Mouse (Mus musculus) MEL (cell line): ENCODE measurements around the gene Tbc1d8b. TPM values are rescaled to one million over a fixed set of nuclear protein-coding genes. Genes with fewer than 3 reads are reported as not detected.

Experiments used
- DNase-seq: peaks from one replicate; pipeline ENCODE4 v3.0.0; 2011; ENCODE audit warnings: low read depth, low spot score
- H3K27ac ChIP-seq: 2 replicates; pipeline ENCODE4 v1.5.1; 2012; ENCODE audit warnings: low read depth, mild to moderate bottlenecking, control low read depth, low read length, moderate library complexity; ENCODE audit not compliant: control insufficient read depth
- H3K27me3 ChIP-seq, 2 experiments: fragments of 150-350 bp in 1 of 2; sonication (generic) in 1 of 2; 2 replicates each; pipeline ENCODE4 v1.6.1; 2012; ENCODE audit warnings: low read length in 2 of 2, mild to moderate bottlenecking in 2 of 2, improper control_type of control experiment in 1 of 2, moderate library complexity in 1 of 2; ENCODE audit not compliant: insufficient read depth in 2 of 2, control insufficient read depth in 1 of 2
- H3K36me3 ChIP-seq, 2 experiments: 2 replicates each; pipeline ENCODE4 v1.6.1; 2012 to 2014; ENCODE audit warnings: low read length in 2 of 2, improper control_type of control experiment in 1 of 2, inconsistent platforms in 1 of 2, mild to moderate bottlenecking in 1 of 2; ENCODE audit not compliant: insufficient read depth in 2 of 2, control insufficient read depth in 1 of 2
- H3K4me1 ChIP-seq, 2 experiments: fragments of 150-350 bp in 1 of 2; sonication (generic) in 1 of 2; 2 replicates each; pipeline ENCODE4 v1.6.1; 2012; ENCODE audit warnings: low read length in 2 of 2, improper control_type of control experiment in 1 of 2, mild to moderate bottlenecking in 1 of 2; ENCODE audit not compliant: insufficient read depth in 2 of 2, control insufficient read depth in 1 of 2
- H3K4me3 ChIP-seq, 2 experiments: fragments of 150-350 bp in 1 of 2; sonication (generic) in 1 of 2; 2 replicates each; pipeline ENCODE4 v1.5.1; 2012; ENCODE audit warnings: low read depth in 2 of 2, low read length in 2 of 2, mild to moderate bottlenecking in 2 of 2, moderate library complexity in 2 of 2, control low read depth in 1 of 2, improper control_type of control experiment in 1 of 2; ENCODE audit not compliant: control insufficient read depth in 1 of 2, insufficient read depth in 1 of 2
- H3K79me2 ChIP-seq: 2 replicates; pipeline ENCODE4 v1.6.1; 2012; ENCODE audit warnings: mild to moderate bottlenecking, low read length, moderate library complexity; ENCODE audit not compliant: control insufficient read depth, poor library complexity, insufficient read depth
- H3K9ac ChIP-seq: 2 replicates; pipeline ENCODE4 v1.6.1; 2012; ENCODE audit warnings: low read depth, mild to moderate bottlenecking, control low read depth, low read length, moderate library complexity; ENCODE audit not compliant: control insufficient read depth, poor library complexity, severe bottlenecking
- H3K9me3 ChIP-seq: fragments of 150-350 bp; sonication (generic); replicated peaks from 2 replicates; pipeline ENCODE4 v1.6.1; 2012; ENCODE audit warnings: mild to moderate bottlenecking, low read length, improper control_type of control experiment, moderate library complexity; ENCODE audit not compliant: insufficient read depth
- BHLHE40 ChIP-seq: IDR thresholded peaks from 2 replicates; pipeline ENCODE4 v1.6.1; 2012; ENCODE audit warnings: low read depth, mild to moderate bottlenecking, inconsistent platforms, low read length, improper control_type of control experiment, borderline replicate concordance
- CHD1 ChIP-seq: IDR thresholded peaks from 2 replicates; pipeline ENCODE4 v1.6.1; 2012; ENCODE audit warnings: low read depth, mild to moderate bottlenecking, inconsistent platforms, low read length, improper control_type of control experiment
- CTCF ChIP-seq, 3 experiments: IDR thresholded peaks in 2 of 3; conservative IDR thresholded peaks in 1 of 3; 2 replicates each; pipeline ENCODE4 v1.5.1; 2011 to 2012; ENCODE audit warnings: low read length in 3 of 3, low read depth in 2 of 3, mild to moderate bottlenecking in 2 of 3, improper control_type of control experiment in 1 of 3, inconsistent platforms in 1 of 3, mixed read lengths in 1 of 3, moderate library complexity in 1 of 3; ENCODE audit not compliant: control insufficient read depth in 1 of 3, insufficient read depth in 1 of 3, poor library complexity in 1 of 3, severe bottlenecking in 1 of 3
- E2F4 ChIP-seq: IDR thresholded peaks from 2 replicates; pipeline ENCODE4 v1.6.1; 2011; ENCODE audit warnings: low read depth, low read length, improper control_type of control experiment, borderline replicate concordance
- ELF1 ChIP-seq: IDR thresholded peaks from 2 replicates; pipeline ENCODE4 v1.6.1; 2014; ENCODE audit warnings: low read depth, mild to moderate bottlenecking, inconsistent platforms, low read length, improper control_type of control experiment, moderate library complexity
- EP300 ChIP-seq, 2 experiments: IDR thresholded peaks; 2 replicates each; pipeline ENCODE4 v1.6.1; 2011; ENCODE audit warnings: improper control_type of control experiment in 2 of 2, low read length in 2 of 2, low read depth in 1 of 2, mild to moderate bottlenecking in 1 of 2
- ETS1 ChIP-seq: IDR thresholded peaks from 2 replicates; pipeline ENCODE4 v1.6.1; 2012; ENCODE audit warnings: low read depth, mild to moderate bottlenecking, inconsistent platforms, low read length, improper control_type of control experiment, moderate library complexity
- GATA1 ChIP-seq: IDR thresholded peaks from 2 replicates; pipeline ENCODE4 v1.6.1; 2011; ENCODE audit warnings: low read depth, low read length, improper control_type of control experiment
- HCFC1 ChIP-seq: IDR thresholded peaks from 2 replicates; pipeline ENCODE4 v1.6.1; 2012; ENCODE audit warnings: low read depth, mild to moderate bottlenecking, inconsistent platforms, low read length, improper control_type of control experiment, moderate library complexity
- JUND ChIP-seq: IDR thresholded peaks from 2 replicates; pipeline ENCODE4 v1.6.1; 2011; ENCODE audit warnings: low read depth, mild to moderate bottlenecking, improper control_type of control experiment, low read length
- KAT2A ChIP-seq: conservative IDR thresholded peaks from 2 replicates; pipeline ENCODE4 v1.6.1; 2012; ENCODE audit warnings: low read depth, low read length, improper control_type of control experiment, inconsistent platforms
- MAFK ChIP-seq: IDR thresholded peaks from 2 replicates; pipeline ENCODE4 v1.6.1; 2011; ENCODE audit warnings: low read depth, mild to moderate bottlenecking, low read length, improper control_type of control experiment, borderline replicate concordance
- MAX ChIP-seq: IDR thresholded peaks from 2 replicates; pipeline ENCODE4 v1.6.1; 2011; ENCODE audit warnings: low read length, improper control_type of control experiment
- MAZ ChIP-seq: IDR thresholded peaks from 2 replicates; pipeline ENCODE4 v1.6.1; 2012; ENCODE audit warnings: low read depth, mild to moderate bottlenecking, inconsistent platforms, low read length, improper control_type of control experiment
- MXI1 ChIP-seq: IDR thresholded peaks from 2 replicates; pipeline ENCODE4 v1.6.1; 2011; ENCODE audit warnings: mild to moderate bottlenecking, low read depth, low read length, improper control_type of control experiment
- MYB ChIP-seq: IDR thresholded peaks from 2 replicates; pipeline ENCODE4 v1.6.1; 2011; ENCODE audit warnings: mild to moderate bottlenecking, low read depth, low read length, improper control_type of control experiment
- NELFE ChIP-seq: IDR thresholded peaks from 2 replicates; pipeline ENCODE4 v1.6.1; 2011; ENCODE audit warnings: low read depth, low read length, improper control_type of control experiment
- NRF1 ChIP-seq: IDR thresholded peaks from 2 replicates; pipeline ENCODE4 v1.6.1; 2014; ENCODE audit warnings: low read depth, mild to moderate bottlenecking, inconsistent platforms, low read length, improper control_type of control experiment, moderate library complexity; ENCODE audit not compliant: poor library complexity, insufficient read depth, severe bottlenecking
- POLR2A ChIP-seq, 2 experiments: IDR thresholded peaks; 2 replicates each; pipeline ENCODE4 v1.6.1; 2011 to 2012; ENCODE audit warnings: low read length in 2 of 2, mild to moderate bottlenecking in 2 of 2, control low read depth in 1 of 2, improper control_type of control experiment in 1 of 2, low read depth in 1 of 2, moderate library complexity in 1 of 2; ENCODE audit not compliant: control insufficient read depth in 1 of 2, insufficient read depth in 1 of 2, poor library complexity in 1 of 2
- POLR2AphosphoS2 ChIP-seq: IDR thresholded peaks from 2 replicates; pipeline ENCODE4 v1.6.1; 2011; ENCODE audit warnings: low read length, improper control_type of control experiment
- POLR2AphosphoS5 ChIP-seq: IDR thresholded peaks from 2 replicates; pipeline ENCODE4 v1.6.1; 2012; ENCODE audit warnings: low read depth, borderline replicate concordance, mild to moderate bottlenecking, inconsistent platforms, low read length, moderate library complexity, mixed read lengths
- RCOR1 ChIP-seq: IDR thresholded peaks from 2 replicates; pipeline ENCODE4 v1.6.1; 2012; ENCODE audit warnings: low read depth, mild to moderate bottlenecking, inconsistent platforms, low read length, improper control_type of control experiment
- SIN3A ChIP-seq: IDR thresholded peaks from 2 replicates; pipeline ENCODE4 v1.6.1; 2012; ENCODE audit warnings: low read length, improper control_type of control experiment, inconsistent platforms
- SMC3 ChIP-seq: IDR thresholded peaks from 2 replicates; pipeline ENCODE4 v1.6.1; 2011; ENCODE audit warnings: low read depth, low read length, improper control_type of control experiment
- TBP ChIP-seq: IDR thresholded peaks from 2 replicates; pipeline ENCODE4 v1.8.0; 2011; ENCODE audit warnings: low read depth, low read length, improper control_type of control experiment
- UBTF ChIP-seq: IDR thresholded peaks from 2 replicates; pipeline ENCODE4 v1.6.1; 2012; ENCODE audit warnings: low read depth, mild to moderate bottlenecking, inconsistent platforms, low read length, improper control_type of control experiment, moderate library complexity, borderline replicate concordance; ENCODE audit not compliant: insufficient read depth
- USF1 ChIP-seq: IDR thresholded peaks from 2 replicates; pipeline ENCODE4 v1.6.1; 2014; ENCODE audit warnings: low read depth, mild to moderate bottlenecking, inconsistent platforms, low read length, improper control_type of control experiment, moderate library complexity
- USF2 ChIP-seq, 2 experiments: IDR thresholded peaks; 2 replicates each; pipeline ENCODE4 v1.6.1; 2011 to 2012; ENCODE audit warnings: improper control_type of control experiment in 2 of 2, low read length in 2 of 2, borderline replicate concordance in 1 of 2, inconsistent platforms in 1 of 2, low read depth in 1 of 2, mild to moderate bottlenecking in 1 of 2; ENCODE audit not compliant: insufficient read depth in 1 of 2
- ZC3H11A ChIP-seq: IDR thresholded peaks from 2 replicates; pipeline ENCODE4 v1.6.1; 2012; ENCODE audit warnings: low read depth, mild to moderate bottlenecking, inconsistent platforms, low read length, improper control_type of control experiment
- ZKSCAN1 ChIP-seq: IDR thresholded peaks from 2 replicates; pipeline ENCODE4 v1.6.1; 2012; ENCODE audit warnings: low read depth, mild to moderate bottlenecking, inconsistent platforms, low read length, improper control_type of control experiment, moderate library complexity
- ZMIZ1 ChIP-seq: IDR thresholded peaks from 2 replicates; pipeline ENCODE4 v1.6.1; 2012; ENCODE audit warnings: low read depth, mild to moderate bottlenecking, inconsistent platforms, low read length, improper control_type of control experiment, moderate library complexity
- ZNF384 ChIP-seq: IDR thresholded peaks from 2 replicates; pipeline ENCODE4 v1.6.1; 2012; ENCODE audit warnings: low read depth, mild to moderate bottlenecking, inconsistent platforms, low read length, improper control_type of control experiment
- polyA plus RNA-seq, 2 experiments: library from polyadenylated mRNA; stranded (reverse) in 1 of 2; unstranded in 1 of 2; fragments of >175 nt in 1 of 2; fragments of >200 nt in 1 of 2; gene quantifications; 2 replicates each; pipeline versions ENCODE4 v1.2.1 to v1.2.4; 2012; ENCODE audit warnings: low replicate concordance in 2 of 2, low read depth in 1 of 2; ENCODE audit not compliant: insufficient read length in 2 of 2, insufficient read depth in 1 of 2, missing spikeins in 1 of 2
- total RNA-seq: library from RNA; depleted of rRNA; stranded (reverse); fragments of 300-350 nt; gene quantifications from 2 replicates; pipeline ENCODE4 v1.2.3, GENCODE M21; 2012

Gene Tbc1d8b
- total and polyA plus RNA-seq, 3 experiments, result 5.2 to 6.2 TPM; not detected in 1

DNA sequence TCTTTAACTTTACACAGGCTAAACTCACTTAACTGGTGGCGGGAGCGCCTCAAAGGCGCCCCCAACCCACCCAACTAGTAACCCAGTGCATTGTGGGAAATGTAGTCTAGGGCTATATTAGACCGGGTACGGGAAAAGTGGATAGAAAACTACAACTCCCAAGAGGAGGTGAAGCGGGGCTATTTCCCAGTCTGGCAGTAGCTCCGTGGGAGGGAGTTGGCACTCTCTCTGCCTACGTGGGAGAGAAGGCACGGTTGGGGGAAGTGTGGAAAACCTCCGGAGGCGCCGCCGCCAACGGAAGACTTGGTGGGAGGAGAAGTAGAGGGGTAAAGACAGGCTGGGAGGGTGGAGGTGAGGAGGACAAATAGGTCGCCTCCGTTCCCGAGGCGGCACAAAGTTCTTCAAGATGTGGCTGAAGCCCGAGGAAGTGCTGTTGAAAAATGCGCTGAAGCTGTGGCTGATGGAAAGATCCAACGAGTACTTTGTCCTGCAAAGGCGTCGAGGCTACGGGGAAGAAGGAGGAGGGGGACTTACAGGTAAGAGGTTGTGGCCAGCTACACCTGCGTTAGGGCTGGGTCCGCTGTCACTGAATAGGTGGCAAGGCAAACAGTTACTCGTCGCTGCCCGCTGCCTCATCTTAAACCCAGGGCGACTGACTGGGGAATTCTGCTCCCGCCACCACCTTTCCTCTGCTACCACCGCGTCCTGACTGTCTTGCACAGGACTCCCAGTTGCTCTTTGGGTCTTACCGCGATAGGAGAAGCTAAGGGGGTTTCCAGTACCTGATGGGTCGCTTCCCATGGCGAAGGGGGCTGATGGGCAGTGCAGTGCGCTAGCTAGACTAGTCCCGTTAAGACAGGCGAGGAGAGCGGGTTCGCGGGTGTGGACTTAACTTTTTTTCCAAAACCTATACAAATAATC is at the start of gene Tbc1d8b (continued):
- TF ChIP-seq JUND (no peak), GATA1 (no peak), UBTF (no peak), MAX (no peak; the same call in 1 of the 2 replicates), ZNF384 (no peak)

DNA sequence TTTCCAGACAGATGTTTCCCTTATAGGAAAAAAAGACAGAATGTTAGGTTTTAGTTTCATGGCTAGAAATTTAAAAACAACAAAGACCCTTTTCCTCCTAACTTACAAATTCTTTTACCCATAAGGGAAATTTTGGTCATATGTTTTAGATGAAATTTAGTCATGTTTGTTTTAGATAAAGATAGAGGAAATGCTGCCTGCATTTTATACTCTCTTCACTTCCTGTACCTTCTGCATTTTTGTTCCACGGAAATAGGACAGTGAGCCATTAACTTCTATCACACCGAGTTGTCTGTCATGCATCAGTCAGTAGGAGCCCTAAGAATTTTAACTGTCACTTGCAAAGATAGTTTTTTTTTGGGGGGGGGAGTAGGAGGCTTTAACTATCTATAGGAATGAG is 45.1 kb upstream of the Tbc1d8b start:
- peak overlapping the region; percentile 45; the same call in 1 of the 2 replicates for H3K27ac ChIP-seq
- H3K4me1 ChIP-seq, result peaks cover 5 to 12% of the 10 kb centered on the region in 2 experiments; a peak in 2 of 4 replicates
- H3K9me3 ChIP-seq, result no peaks in the 10 kb centered on the region
- H3K36me3 ChIP-seq, result peaks cover 0 to 19% of the 10 kb centered on the region in 2 experiments; a peak in 2 of 4 replicates
- H3K79me2 ChIP-seq, result no peaks in the 10 kb centered on the region
- H3K27me3 ChIP-seq, result no peaks in the 10 kb centered on the region
- H3K4me3 ChIP-seq, result peak overlapping the region in 1 of 2 experiments; percentile 14; a peak in 1 of 4 replicates
- DNase-seq, result peak; percentile 47
- no peak overlapping the region for H3K9ac ChIP-seq
- TF ChIP-seq ZC3H11A (no peak), BHLHE40 (no peak), MXI1 (0 out of 2 replicates have a peak, but pooled peaks have one; percentile 13), MAX (no peak), POLR2AphosphoS2 (no peak), MAZ (no peak), POLR2AphosphoS5 (no peak), USF2 (IDR thresholded peaks at IDR 0.05; ENCODE audit: borderline replicate concordance in 1 of 2, insufficient read depth in 1 of 2, low read depth in 1 of 2, low read length in 2 of 2) (no peak), ETS1 (peak; percentile 46), ELF1 (peak; percentile 44; the same call in 1 of the 2 replicates), RCOR1 (0 out of 2 replicates have a peak, but pooled peaks have one; percentile 27), JUND (no peak), GATA1 (peak; percentile 35; the same call in 1 of the 2 replicates), ZKSCAN1 (no peak), CTCF (IDR thresholded peaks at IDR 0.05 in 2 of 3, conservative IDR thresholded peaks at IDR 0.05 in 1 of 3; ENCODE audit: control insufficient read depth in 1 of 3, insufficient read depth in 1 of 3, low read depth in 2 of 3, low read length in 3 of 3, poor library complexity in 1 of 3, severe bottlenecking in 1 of 3) (no peak), POLR2A (IDR thresholded peaks at IDR 0.05; ENCODE audit: control insufficient read depth in 1 of 2, insufficient read depth in 1 of 2, low read depth in 1 of 2, low read length in 2 of 2, poor library complexity in 1 of 2) (no peak), NRF1 (no peak), MAFK (no peak), TBP (no peak), KAT2A (no peak), SMC3 (no peak), SIN3A (peak; percentile 58; the same call in 1 of the 2 replicates), EP300 (IDR thresholded peaks at IDR 0.05; ENCODE audit: low read depth in 1 of 2, low read length in 2 of 2) (peak; percentile 54 to 70), USF1 (no peak), HCFC1 (no peak), ZMIZ1 (no peak), NELFE (no peak), MYB (no peak), UBTF (no peak), CHD1 (no peak), E2F4 (no peak)
